Mouse (Mus musculus): ENCODE data around the gene Defb21.

DNA sequence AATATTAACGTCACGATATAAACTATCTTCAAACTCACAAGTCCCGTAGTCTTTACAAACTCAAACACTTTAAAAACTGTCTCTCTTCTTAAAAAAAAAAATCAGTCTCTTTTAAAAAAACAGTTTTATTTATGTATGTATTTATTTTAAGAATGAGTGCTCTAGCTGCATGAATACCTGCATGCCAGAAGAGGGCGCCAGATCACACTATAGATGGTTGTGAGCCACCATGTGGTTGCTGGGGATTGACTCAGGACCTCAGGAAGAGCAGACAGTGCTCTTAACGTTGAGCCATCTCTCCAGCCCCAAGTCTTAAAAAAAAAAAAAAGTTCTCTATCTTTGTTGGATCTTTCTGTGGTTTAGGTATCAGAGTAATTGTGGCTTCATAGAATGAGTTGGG is 44.8 kb downstream of the Defb21 start:
- no peak for TF ChIP-seq CTCF (IDR thresholded peaks at IDR 0.05; ENCODE audit: borderline replicate concordance, control insufficient read depth, extremely low read depth, insufficient read depth, low read length, poor library complexity)
- TF ChIP-seq POLR2A (IDR thresholded peaks at IDR 0.05; ENCODE audit: control insufficient read depth, extremely low read depth, insufficient read depth, low read length, poor library complexity): no peak

Data from thymus, adult 2 months (tissue).